Mouse (Mus musculus) midbrain, embryonic 12.5 days (tissue): ENCODE data around the gene Lrp2bp. TPM values are rescaled to one million over a fixed set of nuclear protein-coding genes. Genes with fewer than 3 reads are reported as not detected.
A peak's percentile ranks its signal among the peaks of the same experiment; 100 is the strongest.

Experiments used
- ATAC-seq: fragments of 200-750 bp; cut with Nextera tagmentation; 2 replicates; pipeline ENCODE4 v1.8.0; 2017; ENCODE audit warnings: low read depth, moderate TSS enrichment, moderate library complexity; ENCODE audit not compliant: low FRiP score
- H3K27ac ChIP-seq: fragments of 300-500 bp; sonication (generic); replicated peaks from 2 replicates; pipeline ENCODE4 v1.5.1; 2016; ENCODE audit warnings: mild to moderate bottlenecking
- H3K27me3 ChIP-seq: fragments of 300-500 bp; sonication (generic); 2 replicates; pipeline ENCODE4 v1.6.1; 2016; ENCODE audit warnings: mild to moderate bottlenecking
- H3K36me3 ChIP-seq: fragments of 300-500 bp; sonication (generic); 2 replicates; pipeline ENCODE4 v1.6.1; 2016
- H3K4me1 ChIP-seq: fragments of 300-500 bp; sonication (generic); 2 replicates; pipeline ENCODE4 v1.6.1; 2016
- H3K4me2 ChIP-seq: fragments of 300-500 bp; sonication (generic); replicated peaks from 2 replicates; pipeline ENCODE4 v1.6.1; 2016; ENCODE audit warnings: mild to moderate bottlenecking, moderate library complexity
- H3K4me3 ChIP-seq: fragments of 300-500 bp; sonication (generic); 2 replicates; pipeline ENCODE4 v1.5.1; 2016; ENCODE audit warnings: mild to moderate bottlenecking
- H3K9ac ChIP-seq: fragments of 300-500 bp; sonication (generic); replicated peaks from 2 replicates; pipeline ENCODE4 v1.6.1; 2016; ENCODE audit warnings: mild to moderate bottlenecking, moderate library complexity
- H3K9me3 ChIP-seq: fragments of 300-500 bp; sonication (generic); 2 replicates; pipeline ENCODE4 v1.6.1; 2016; ENCODE audit warnings: mild to moderate bottlenecking
- WGBS: fragments of 180-500 bp; shearing (Covaris S2); methylation state at CpG from one replicate; pipeline ENCODE4 v1.1.7; 2016; 5-methylcytosine and 5-hydroxymethylcytosine counted together
- polyA plus RNA-seq: library from polyadenylated mRNA; unstranded; fragments of >200 nt; fragmentation: Nextera tagmentation; extraction: Ambion mirVana; gene quantifications from 2 replicates; pipeline ENCODE4 v1.2.1, GENCODE M21; 2016

The Lrp2bp gene
- 0.34 and 0.47 TPM in 2 replicates for polyA plus RNA-seq

GRCm38 (mm10) chr8:45999138-45999783 is at the start of gene Lrp2bp:
Gene Lrp2bp, plus strand, starts transcription at chr8:45999303.
- peaks cover 18% of the 10 kb centered on the region for H3K36me3 ChIP-seq
- no peaks in the 10 kb centered on the region for H3K27me3 ChIP-seq
- H3K9me3 ChIP-seq, result no peaks in the 10 kb centered on the region
- peaks cover 9% of the 10 kb centered on the region; the same call in 1 of the 2 replicates for H3K4me1 ChIP-seq
- peak within 1 kb of the TSS; percentile 84 for H3K9ac ChIP-seq
- peak within 1 kb of the TSS; percentile 79 for H3K4me2 ChIP-seq
- WGBS, result 2% methylated on average over 22 of the region's 22 CpGs
- peak; percentile 2 for ATAC-seq
- H3K4me3 ChIP-seq, result peak within 1 kb of the TSS; percentile 57
- H3K27ac ChIP-seq, result peak within 1 kb of the TSS; percentile 99

- H3K27ac ChIP-seq, result no peak overlapping the region
- H3K27me3 ChIP-seq, result no peaks in the 10 kb centered on the region
- no peaks in the 10 kb centered on the region for H3K9me3 ChIP-seq
- no peak overlapping the region for H3K4me2 ChIP-seq
- no peak overlapping the region for H3K9ac ChIP-seq
- no peak overlapping the region for H3K4me3 ChIP-seq
- H3K36me3 ChIP-seq, result no peaks in the 10 kb centered on the region
- 55% methylated on average over 2 of the region's 2 CpGs for WGBS
- no peak for ATAC-seq
- H3K4me1 ChIP-seq, result no peaks in the 10 kb centered on the region; the same call in 1 of the 2 replicates
Observed at GRCm38 (mm10) chr8:45950622-45951021, 48.5 kb upstream of the Lrp2bp start.

- ATAC-seq, result no peak
- Histone ChIP-seq H3K27me3 (no peaks in the 10 kb centered on the region), H3K27ac (no peak overlapping the region), H3K9me3 (no peaks in the 10 kb centered on the region), H3K9ac (no peak overlapping the region), H3K4me3 (no peak overlapping the region), H3K4me2 (no peak overlapping the region), H3K36me3 (no peaks in the 10 kb centered on the region), H3K4me1 (peaks cover 11% of the 10 kb centered on the region)
- WGBS, result 93% methylated on average over 12 of the region's 12 CpGs
Observed at GRCm38 (mm10) chr8:45970894-45971293, 28.2 kb upstream of the Lrp2bp start.

- Histone ChIP-seq H3K4me3 (no peak overlapping the region), H3K4me2 (peak overlapping the region; percentile 67), H3K27ac (no peak overlapping the region), H3K9me3 (no peaks in the 10 kb centered on the region), H3K36me3 (peaks cover 6% of the 10 kb centered on the region; the same call in 1 of the 2 replicates), H3K9ac (no peak overlapping the region), H3K4me1 (peaks cover 16% of the 10 kb centered on the region), H3K27me3 (no peaks in the 10 kb centered on the region)
- WGBS, result 78% methylated on average over 7 of the region's 8 CpGs
- no peak for ATAC-seq
Observed at GRCm38 (mm10) chr8:45973988-45974505, 25.1 kb upstream of the Lrp2bp start.

- Histone ChIP-seq H3K27ac (peak within 1 kb of the TSS; percentile 64), H3K36me3 (peaks cover 6% of the 10 kb centered on the region; the same call in 1 of the 2 replicates), H3K4me1 (peaks cover 16% of the 10 kb centered on the region), H3K9me3 (no peaks in the 10 kb centered on the region), H3K27me3 (no peaks in the 10 kb centered on the region), H3K4me2 (peak within 1 kb of the TSS; percentile 67), H3K9ac (peak within 1 kb of the TSS; percentile 60), H3K4me3 (peak within 1 kb of the TSS; percentile 63)
- under 1% methylated on average over 57 of the region's 57 CpGs for WGBS
- ATAC-seq, result peak; percentile 99
Observed at GRCm38 (mm10) chr8:45975126-45975836, 23.8 kb upstream of the Lrp2bp start, which contains the start of the genes 1700029J07Rik and Ufsp2. Gene 1700029J07Rik, minus strand, starts transcription at chr8:45975252. Gene Ufsp2, plus strand, starts transcription at chr8:45975528.

GRCm38 (mm10) chr8:45975837-45976468 is 23.1 kb upstream of the Lrp2bp start:
- no peaks in the 10 kb centered on the region for H3K27me3 ChIP-seq
- peak overlapping the region; percentile 67 for H3K4me2 ChIP-seq
- H3K27ac ChIP-seq, result no peak overlapping the region
- H3K4me3 ChIP-seq, result peak overlapping the region; percentile 63
- peaks cover 16% of the 10 kb centered on the region for H3K4me1 ChIP-seq
- H3K9me3 ChIP-seq, result no peaks in the 10 kb centered on the region
- peak overlapping the region; percentile 60 for H3K9ac ChIP-seq
- ATAC-seq, result no peak
- WGBS, result 72% methylated on average over 11 of the region's 11 CpGs
- H3K36me3 ChIP-seq, result peaks cover 8% of the 10 kb centered on the region

- H3K4me3 ChIP-seq, result no peak overlapping the region
- H3K27ac ChIP-seq, result no peak overlapping the region
- no peak overlapping the region for H3K9ac ChIP-seq
- no peaks in the 10 kb centered on the region for H3K4me1 ChIP-seq
- H3K9me3 ChIP-seq, result no peaks in the 10 kb centered on the region
- H3K36me3 ChIP-seq, result peaks cover 32% of the 10 kb centered on the region
- 88% methylated on average over 3 of the region's 3 CpGs for WGBS
- no peaks in the 10 kb centered on the region for H3K27me3 ChIP-seq
- no peak for ATAC-seq
- no peak overlapping the region for H3K4me2 ChIP-seq
Observed at GRCm38 (mm10) chr8:45986665-45987064, 12.4 kb upstream of the Lrp2bp start.

GRCm38 (mm10) chr8:45988189-45988588 is 10.9 kb upstream of the Lrp2bp start:
- peaks cover 24% of the 10 kb centered on the region for H3K36me3 ChIP-seq
- 64% methylated on average over 2 of the region's 2 CpGs for WGBS
- H3K4me2 ChIP-seq, result no peak overlapping the region
- H3K9ac ChIP-seq, result no peak overlapping the region
- H3K27ac ChIP-seq, result no peak overlapping the region
- H3K27me3 ChIP-seq, result no peaks in the 10 kb centered on the region
- no peaks in the 10 kb centered on the region for H3K4me1 ChIP-seq
- ATAC-seq, result no peak
- H3K9me3 ChIP-seq, result no peaks in the 10 kb centered on the region
- no peak overlapping the region for H3K4me3 ChIP-seq

- no peak for ATAC-seq
- H3K27ac ChIP-seq, result no peak overlapping the region
- peaks cover 28% of the 10 kb centered on the region for H3K36me3 ChIP-seq
- WGBS, result 96% methylated on average over 4 of the region's 4 CpGs
- H3K4me3 ChIP-seq, result no peak overlapping the region
- H3K9me3 ChIP-seq, result no peaks in the 10 kb centered on the region
- no peaks in the 10 kb centered on the region for H3K27me3 ChIP-seq
- H3K4me2 ChIP-seq, result no peak overlapping the region
- H3K9ac ChIP-seq, result no peak overlapping the region
- no peaks in the 10 kb centered on the region for H3K4me1 ChIP-seq
Observed at GRCm38 (mm10) chr8:45990631-45991310, 8.3 kb upstream of the Lrp2bp start.

GRCm38 (mm10) chr8:45994111-45994510 is 5.0 kb upstream of the Lrp2bp start:
- Histone ChIP-seq H3K4me2 (no peak overlapping the region), H3K9me3 (no peaks in the 10 kb centered on the region), H3K4me3 (no peak overlapping the region), H3K27ac (no peak overlapping the region), H3K9ac (no peak overlapping the region), H3K36me3 (peaks cover 27% of the 10 kb centered on the region), H3K4me1 (peaks cover 2% of the 10 kb centered on the region; the same call in 1 of the 2 replicates), H3K27me3 (no peaks in the 10 kb centered on the region)
- WGBS, result 88% methylated on average over 2 of the region's 2 CpGs
- no peak for ATAC-seq

- H3K9ac ChIP-seq, result no peak overlapping the region
- 88% methylated on average over 3 of the region's 3 CpGs for WGBS
- no peaks in the 10 kb centered on the region for H3K27me3 ChIP-seq
- no peak overlapping the region for H3K27ac ChIP-seq
- no peak for ATAC-seq
- no peak overlapping the region for H3K4me2 ChIP-seq
- H3K36me3 ChIP-seq, result peaks cover 22% of the 10 kb centered on the region
- no peak overlapping the region for H3K4me3 ChIP-seq
- H3K4me1 ChIP-seq, result peaks cover 9% of the 10 kb centered on the region; the same call in 1 of the 2 replicates
- no peaks in the 10 kb centered on the region for H3K9me3 ChIP-seq
Observed at GRCm38 (mm10) chr8:45995576-45995975, 3.5 kb upstream of the Lrp2bp start.
